In the genomic region with DNA sequence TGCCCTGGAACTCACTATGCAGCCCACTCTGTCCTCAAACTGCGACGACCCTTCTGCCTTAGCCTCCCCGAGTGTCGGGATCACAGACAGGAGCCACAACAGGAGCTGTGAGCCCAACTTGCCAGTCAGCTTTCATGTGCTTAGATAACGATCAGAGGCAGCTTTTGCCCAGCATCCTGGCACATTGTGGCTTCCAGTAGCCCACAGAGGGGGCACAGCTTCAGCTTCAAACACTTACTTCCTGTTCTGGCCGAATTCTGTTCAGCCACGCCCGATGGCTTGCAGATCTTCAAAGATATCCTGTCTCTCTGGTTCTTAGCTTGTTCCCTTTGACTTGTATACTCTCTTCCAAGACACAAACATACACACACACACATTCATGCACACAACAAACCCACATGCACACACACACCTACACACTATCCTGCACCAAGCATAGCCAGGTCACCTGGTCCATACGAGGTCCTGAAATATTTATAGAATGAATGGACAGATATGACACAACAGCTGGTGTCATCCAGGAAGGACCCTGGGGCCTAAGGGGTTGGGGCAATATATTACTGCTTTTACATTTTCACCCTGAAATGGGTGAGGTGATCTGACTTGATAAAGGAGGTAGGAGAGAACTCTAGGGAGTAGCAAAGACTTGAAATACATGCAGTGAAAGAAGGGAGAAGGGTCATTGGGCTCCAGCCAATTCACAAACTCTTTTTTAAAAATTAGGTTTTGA, we compare ENCODE assay signal across 9 mouse cellular contexts. TPM values are rescaled to one million over a fixed set of nuclear protein-coding genes. Genes with fewer than 3 reads are reported as not detected.
DNase-seq lines count a peak whose midpoint lies in the region; ATAC-seq lines count a peak whose summit lies in the region.
"Had no signal": no experiment of that assay in that cellular context is flagged by ENCODE, and none has a peak within 500 bp of the region (broad histone marks: within the 10 kb centered on the region; RNA-seq: fewer than 3 reads in every experiment).

No protein-coding gene starts in this region.

- H3K4me2 ChIP-seq in heart, embryonic 12.5 days, result no peak overlapping the region

- DNase-seq in heart, adult 8-10 months (ENCODE audit: low spot score), result no peak
- peak; percentile 82 for DNase-seq in CD4-positive helper T cell, adult 2 months (ENCODE audit: low read depth, low spot score)
- peak; percentile 66 for DNase-seq in lung, postnatal 25 days (ENCODE audit: low spot score)
- no peak for DNase-seq in left cerebral cortex, adult 8-10 months (ENCODE audit: low spot score in 2 of 2)
- DNase-seq in cerebellum, adult 18-20 months, result no peak
- DNase-seq in gastrocnemius, postnatal 14 days, result no peak
- DNase-seq: cerebellum, postnatal 14 days had no signal

- intact Hi-C loops in gastrocnemius, postnatal 14 days (cut with DNase I; ENCODE audit: low total_unique reads), result no loop called here

- H3K36me3 ChIP-seq in heart, embryonic 12.5 days, result peaks cover 8% of the 10 kb centered on the region
- peaks cover 18% of the 10 kb centered on the region for H3K36me3 ChIP-seq in erythroblast, embryonic 14.5 days (ENCODE audit: control insufficient read depth)

- H3K9ac ChIP-seq in heart, embryonic 12.5 days, result 0 out of 2 replicates have a peak overlapping the region, but pooled peaks have one; percentile 4

- no peak for ATAC-seq in heart, embryonic 12.5 days (ENCODE audit: insufficient number of reproducible peaks, low FRiP score)

- H3K4me3 ChIP-seq in heart, embryonic 12.5 days, result no peak overlapping the region
- H3K4me3 ChIP-seq in erythroblast, embryonic 14.5 days (replicated peaks), result peak overlapping the region; percentile 14

- no peaks in the 10 kb centered on the region for H3K27me3 ChIP-seq in heart, embryonic 12.5 days (replicated peaks)
- H3K27me3 ChIP-seq in erythroblast, embryonic 14.5 days (ENCODE audit: control insufficient read depth), result no peaks in the 10 kb centered on the region

- H3K27ac ChIP-seq in heart, embryonic 12.5 days (ENCODE audit: poor library complexity, severe bottlenecking), result no peak overlapping the region; the same call in 1 of the 2 replicates

- 60% methylated on average over 9 of the region's 9 CpGs for WGBS in heart, embryonic 12.5 days

- H3K9me3 ChIP-seq in heart, embryonic 12.5 days (replicated peaks), result no peaks in the 10 kb centered on the region
- H3K9me3 ChIP-seq in erythroblast, embryonic 14.5 days (ENCODE audit: control insufficient read depth, low read length), result peaks cover 2% of the 10 kb centered on the region; the same call in 1 of the 2 replicates

- peaks cover 12% of the 10 kb centered on the region for H3K4me1 ChIP-seq in heart, embryonic 12.5 days (replicated peaks)
- peaks cover 28% of the 10 kb centered on the region for H3K4me1 ChIP-seq in erythroblast, embryonic 14.5 days (ENCODE audit: control insufficient read depth)

RNA-seq across cellular contexts. Expression of a gene that starts 6.3 kb away (rescaled TPM):
- 3.0 and 4.0 TPM in 2 replicates for polyA plus RNA-seq in heart, embryonic 12.5 days (2016; fragmentation: Nextera tagmentation; extraction: Ambion mirVana)
- total RNA-seq in heart, adult 8-10 months (2022), result 1 to 10 TPM; 3.2 to 4.1 (median 3.4) TPM
- polyA plus RNA-seq in erythroblast, embryonic 14.5 days (2012), result 0.63 and 0.76 TPM in 2 replicates
- 10 to 100 TPM; 29.9 to 33.3 (median 32.4) TPM for total RNA-seq in left cerebral cortex, adult 8-10 months (2022)
- total RNA-seq in gastrocnemius, postnatal 14 days (2021), result 100 to 1,000 TPM in 1 of 2 experiments, 10 to 100 TPM in 1; 54.6 to 180 TPM

RNA-seq across cellular contexts. Expression of a gene that starts 10.9 kb away (rescaled TPM):
- 1,237 and 1,275 TPM in 2 replicates for polyA plus RNA-seq in heart, embryonic 12.5 days (2016; fragmentation: Nextera tagmentation; extraction: Ambion mirVana)
- 100 to 1,000 TPM; 202 to 251 (median 236) TPM for total RNA-seq in heart, adult 8-10 months (2022)
- 36.6 and 41.6 TPM in 2 replicates for polyA plus RNA-seq in erythroblast, embryonic 14.5 days (2012)
- 100 to 1,000 TPM; 555 to 620 (median 586) TPM for total RNA-seq in left cerebral cortex, adult 8-10 months (2022)
- total RNA-seq in gastrocnemius, postnatal 14 days (2021), result 100 to 1,000 TPM; 214 to 276 TPM

RNA-seq across cellular contexts. Expression of a gene that starts 20.9 kb away (rescaled TPM):
- 25.0 and 26.5 TPM in 2 replicates for polyA plus RNA-seq in heart, embryonic 12.5 days (2016; fragmentation: Nextera tagmentation; extraction: Ambion mirVana)
- 10 to 100 TPM; 16.5 to 17.5 (median 17.1) TPM for total RNA-seq in heart, adult 8-10 months (2022)
- 2.7 and 2.9 TPM in 2 replicates for polyA plus RNA-seq in erythroblast, embryonic 14.5 days (2012)
- 10 to 100 TPM; 11.9 to 13.7 (median 12.8) TPM for total RNA-seq in left cerebral cortex, adult 8-10 months (2022)
- total RNA-seq in gastrocnemius, postnatal 14 days (2021), result 10 to 100 TPM; 21.6 to 24.0 TPM

RNA-seq across cellular contexts. Expression of a gene that starts 42.8 kb away (rescaled TPM):
- polyA plus RNA-seq in heart, embryonic 12.5 days (2016; fragmentation: Nextera tagmentation; extraction: Ambion mirVana), result 10.2 and 11.9 TPM in 2 replicates
- 1 to 10 TPM; 5.7 to 9.9 (median 6.8) TPM for total RNA-seq in heart, adult 8-10 months (2022)
- polyA plus RNA-seq in erythroblast, embryonic 14.5 days (2012), result 1.6 and 1.9 TPM in 2 replicates
- 10 to 100 TPM; 11.7 to 16.1 (median 14.8) TPM for total RNA-seq in left cerebral cortex, adult 8-10 months (2022)
- total RNA-seq in gastrocnemius, postnatal 14 days (2021), result 1 to 10 TPM; 5.0 to 6.4 TPM

RNA-seq across cellular contexts. Expression of a gene that starts 44.3 kb away (rescaled TPM):
- 2,275 and 2,341 TPM in 2 replicates for polyA plus RNA-seq in heart, embryonic 12.5 days (2016; fragmentation: Nextera tagmentation; extraction: Ambion mirVana)
- total RNA-seq in heart, adult 8-10 months (2022), result 1,000 to 10,000 TPM; 1,313 to 1,574 (median 1,476) TPM
- 2,301 and 2,563 TPM in 2 replicates for polyA plus RNA-seq in erythroblast, embryonic 14.5 days (2012)
- total RNA-seq in left cerebral cortex, adult 8-10 months (2022), result 1,000 to 10,000 TPM; 1,345 to 1,743 (median 1,563) TPM
- 1,000 to 10,000 TPM; 1,413 to 1,625 TPM for total RNA-seq in gastrocnemius, postnatal 14 days (2021)

Comparison
In these comparisons a context has a peak if more than half of its experiments do, and no peak if none do; other contexts are left out.
1. DNase-seq: peak in CD4-positive helper T cell, adult 2 months (single experiment) and lung, postnatal 25 days (single experiment); none in heart, adult 8-10 months (single experiment), left cerebral cortex, adult 8-10 months (0 of 2), cerebellum, adult 18-20 months (0 of 2) and gastrocnemius, postnatal 14 days (single experiment).
2. RNA of a gene that starts 6.3 kb away (total RNA-seq): 54.6 to 180 TPM in gastrocnemius, postnatal 14 days and 29.9 to 33.3 TPM in left cerebral cortex, adult 8-10 months; 3.2 to 4.1 TPM in heart, adult 8-10 months; every median in the first group is over 4 times any median in the second.